Mouse (Mus musculus) cerebellum, adult 9-10 months (tissue): ENCODE measurements around the gene Qprt.
"Not testable (repeated sequence)": the region's sequence is repeated elsewhere in the genome, so short reads cannot be mapped to it uniquely, and the experiment has no call there.

ENCODE experiments used
- DNase-seq: peaks from one replicate; pipeline ENCODE4 v3.0.0; 2022

The Qprt gene

DNA sequence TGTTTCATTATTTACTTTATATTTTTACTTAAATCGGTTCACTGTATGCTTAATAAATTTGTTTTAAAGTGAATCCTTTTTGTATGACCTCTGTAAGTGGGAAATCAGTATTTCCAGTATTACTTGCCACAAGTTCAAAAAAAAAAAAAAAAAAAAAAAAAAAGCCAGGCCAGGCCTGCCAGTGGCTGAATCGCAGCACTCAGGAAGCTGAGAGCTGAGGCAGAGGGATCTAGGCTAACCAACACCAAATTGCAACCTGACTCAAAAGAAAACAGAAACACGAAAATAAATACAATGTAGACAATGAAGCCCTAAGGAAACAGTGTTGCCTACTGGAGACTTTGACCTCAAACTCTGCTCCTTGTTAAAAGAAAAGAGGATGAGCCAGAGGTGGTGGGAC, 28.1 kb downstream of the Qprt start:
- no peak for DNase-seq

DNA sequence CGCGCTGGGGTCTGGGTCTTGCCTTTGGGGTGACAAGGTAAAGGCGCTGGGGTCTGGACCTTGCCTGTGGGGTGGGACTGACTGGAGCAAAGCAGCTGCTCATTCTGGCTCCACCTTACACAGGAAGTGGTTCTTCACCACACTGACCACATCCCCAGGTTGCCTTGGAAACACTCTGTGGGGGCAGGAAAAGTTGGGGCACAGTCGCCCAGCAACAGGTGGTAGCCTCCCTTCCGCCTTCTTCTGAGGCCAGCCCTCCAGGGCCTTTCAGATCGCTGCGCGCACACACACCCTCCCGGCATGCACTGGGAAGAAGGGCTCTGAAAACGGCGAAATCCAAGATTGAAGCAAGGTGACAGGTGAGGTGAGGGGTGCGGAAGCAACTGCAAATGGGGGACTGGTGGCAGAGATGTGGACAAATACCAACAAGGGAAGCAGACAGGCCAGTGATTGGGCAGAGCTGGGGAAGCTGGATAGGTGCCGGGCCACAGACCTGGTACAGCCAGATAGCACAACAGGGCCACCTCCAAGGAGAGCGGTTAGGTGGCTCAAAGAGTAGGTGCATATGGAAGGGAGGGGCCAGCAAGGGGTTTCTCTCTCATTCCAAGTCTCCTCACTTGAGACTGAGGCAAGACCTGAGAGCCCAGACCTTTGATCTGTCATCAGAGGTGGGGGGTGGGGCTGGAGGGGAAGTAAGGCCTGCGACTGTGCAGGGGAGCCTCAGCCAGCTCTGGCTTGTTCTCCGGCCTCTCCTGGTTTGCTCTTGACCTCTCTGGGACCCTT, 30.7 kb downstream of the Qprt start, which contains the start of gene AI467606:
AI467606 (plus strand) TSS at position 246 of the 783 bp plus-strand sequence.
- no peak for DNase-seq

DNA sequence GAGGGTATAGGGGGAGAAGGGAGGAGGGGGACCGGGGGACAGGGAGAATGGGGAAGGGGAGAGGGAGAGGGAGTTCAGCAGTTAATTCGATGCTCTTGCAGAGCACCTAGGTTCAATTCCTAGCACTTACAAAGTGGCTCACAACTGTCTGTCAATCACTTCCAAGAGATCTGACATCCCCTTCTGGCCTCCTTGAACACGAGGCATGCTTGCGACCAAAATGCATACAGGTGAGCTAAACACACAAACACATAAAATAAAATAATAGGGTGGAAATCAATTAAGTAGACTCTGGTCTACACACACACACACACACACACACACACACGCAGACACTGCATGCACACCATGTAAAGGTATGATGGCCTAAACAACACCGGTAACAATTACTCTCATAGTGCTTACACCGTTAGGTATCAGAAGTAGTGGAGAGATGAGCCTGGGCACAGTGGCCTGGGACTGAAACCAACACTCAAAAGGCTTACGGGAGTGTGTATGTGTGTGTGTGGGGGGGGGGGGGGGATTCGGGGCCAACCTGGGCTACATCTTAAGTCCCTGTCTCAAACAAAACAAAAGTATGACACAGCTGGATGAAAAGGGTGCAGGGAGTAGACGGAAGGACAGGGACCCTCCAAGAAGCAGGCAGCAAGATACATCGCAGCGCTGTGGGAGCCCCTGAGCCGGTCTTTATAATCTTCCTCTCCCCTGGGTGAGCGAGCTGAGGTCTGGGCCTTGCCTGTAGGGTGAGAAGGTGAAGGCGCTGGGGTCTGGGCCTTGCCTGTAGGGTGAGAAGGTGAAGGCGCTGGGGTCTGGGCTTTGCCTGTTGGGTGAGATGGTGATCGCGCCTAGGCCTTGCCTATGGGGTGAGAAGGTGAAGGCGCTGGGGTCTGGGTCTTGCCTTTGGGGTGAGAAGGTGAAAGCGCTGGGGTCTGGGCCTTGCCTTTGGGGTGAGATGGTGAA, 31.6 kb downstream of the Qprt start:
- DNase-seq: no peak

DNA sequence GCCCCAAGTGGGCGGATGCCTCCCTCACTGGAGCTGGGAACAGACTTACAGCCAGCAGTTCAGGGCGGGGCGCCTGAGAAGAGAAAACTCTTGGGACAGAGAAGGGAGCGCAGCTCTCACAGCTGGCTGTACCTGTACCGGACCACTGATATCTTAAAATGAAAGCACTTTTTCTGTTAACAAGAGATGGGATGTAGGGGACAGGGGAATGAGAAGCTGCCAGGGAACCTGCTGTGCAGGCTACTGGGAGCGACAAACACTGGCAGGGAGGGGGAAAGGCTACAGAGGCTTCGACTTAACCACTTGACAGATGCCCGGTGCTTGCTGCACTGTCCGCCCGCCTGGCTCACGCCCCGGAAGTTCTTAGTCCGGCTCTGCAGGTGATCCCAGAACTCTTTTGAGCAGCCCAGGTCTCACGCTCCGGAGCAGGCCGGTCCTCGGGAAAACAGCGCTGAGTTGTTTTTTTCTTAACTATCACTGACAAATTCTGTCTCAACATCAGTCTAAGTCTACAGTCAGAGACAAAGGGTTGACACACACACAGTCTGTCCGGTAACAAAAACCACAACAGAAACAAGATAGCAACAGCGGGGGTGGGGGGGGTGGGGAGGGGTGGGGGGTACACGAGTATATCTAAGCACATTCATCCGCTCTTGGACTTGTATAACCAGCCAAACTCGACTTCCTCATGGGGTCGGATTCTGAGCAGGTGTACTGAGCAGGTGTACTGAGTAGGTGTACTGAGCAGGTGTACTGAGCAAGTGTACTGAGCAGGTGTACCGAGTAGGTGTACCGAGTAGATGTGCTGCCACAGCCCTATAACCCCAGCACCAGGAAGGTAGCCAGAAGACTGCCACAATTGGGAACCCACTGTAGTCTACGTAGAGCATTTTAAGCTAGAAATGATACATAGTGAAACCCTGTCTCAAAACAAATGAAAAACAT, 32.9 kb downstream of the Qprt start:
- no peak for DNase-seq

DNA sequence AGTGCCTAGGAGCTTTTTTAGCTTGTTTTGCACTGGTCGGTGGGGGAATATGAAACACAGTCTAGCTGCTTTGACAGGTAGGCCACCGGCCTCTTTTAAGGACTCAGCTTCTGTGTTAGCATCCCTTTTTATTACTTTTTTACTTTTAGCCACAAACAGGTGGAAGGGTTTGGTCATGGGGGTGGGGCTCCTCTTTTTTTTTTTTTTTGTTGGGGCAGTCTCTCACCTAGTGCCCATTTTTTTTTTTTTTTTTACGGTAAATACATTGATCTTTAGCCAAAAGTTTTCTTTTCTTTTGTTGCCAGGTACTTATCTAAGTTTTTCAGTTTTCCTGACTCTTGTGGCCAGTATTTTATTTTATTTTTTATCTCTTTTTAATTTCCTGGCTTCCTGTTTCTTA, 33.9 kb downstream of the Qprt start:
- no peak for DNase-seq

DNA sequence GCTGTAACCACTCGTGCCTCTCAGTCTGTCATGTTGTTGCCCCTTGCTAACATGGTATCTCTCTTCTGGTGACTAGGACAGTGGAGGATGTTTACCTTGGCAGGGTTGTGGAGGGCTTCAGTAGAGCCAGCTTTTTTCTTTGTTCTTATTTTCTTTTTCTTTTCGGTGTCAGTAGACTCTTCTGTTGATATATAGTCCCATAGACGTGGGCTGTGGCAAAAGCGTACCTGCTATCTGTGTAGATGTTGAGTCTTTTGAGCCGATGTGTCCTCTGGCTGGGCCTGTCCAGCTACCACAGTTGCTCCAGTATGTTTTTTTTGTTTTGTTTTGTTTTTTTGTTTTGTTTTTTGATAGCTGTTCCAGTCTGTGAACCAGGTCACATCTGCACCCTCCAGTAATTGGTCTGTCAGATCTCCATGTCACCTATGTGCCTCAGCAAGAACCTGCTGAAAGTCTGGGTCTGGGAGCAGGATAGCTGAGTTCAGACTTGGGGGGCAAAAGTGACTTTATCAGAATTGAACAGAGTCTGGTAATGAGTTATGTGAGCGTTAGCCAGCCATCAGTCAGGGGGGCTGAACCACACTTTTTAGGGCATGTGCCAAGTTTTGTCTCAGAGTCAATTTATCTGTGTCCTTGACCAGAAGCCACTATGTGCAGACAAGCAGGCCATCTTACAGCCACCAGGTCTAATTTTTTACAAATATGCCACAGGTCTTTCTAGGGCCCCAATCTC, 34.6 kb downstream of the Qprt start, which contains the start of gene Zg16:
Zg16 (minus strand) TSS at position 51 of the 733 bp plus-strand sequence.
- not testable (repeated sequence) for DNase-seq

DNA sequence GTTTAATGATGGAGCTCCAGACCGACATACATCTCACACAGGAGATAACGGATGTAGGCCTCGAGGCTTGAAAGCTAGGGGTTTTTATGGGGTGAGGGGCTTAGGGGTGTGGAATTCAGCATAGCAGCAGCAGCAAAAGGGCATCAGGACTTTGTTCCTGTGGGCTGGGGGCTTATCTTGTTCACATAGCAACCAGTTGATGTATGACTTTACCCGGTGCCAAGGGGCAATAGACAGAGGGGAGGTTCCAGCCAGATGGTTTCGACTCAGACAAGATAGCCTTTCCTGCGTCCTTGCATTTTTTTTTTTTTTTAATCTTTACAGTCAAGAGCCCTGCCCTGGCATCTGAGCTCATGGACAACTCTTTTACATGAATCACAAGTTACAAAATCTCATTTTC, 36.3 kb downstream of the Qprt start:
- DNase-seq: not testable (repeated sequence)

DNA sequence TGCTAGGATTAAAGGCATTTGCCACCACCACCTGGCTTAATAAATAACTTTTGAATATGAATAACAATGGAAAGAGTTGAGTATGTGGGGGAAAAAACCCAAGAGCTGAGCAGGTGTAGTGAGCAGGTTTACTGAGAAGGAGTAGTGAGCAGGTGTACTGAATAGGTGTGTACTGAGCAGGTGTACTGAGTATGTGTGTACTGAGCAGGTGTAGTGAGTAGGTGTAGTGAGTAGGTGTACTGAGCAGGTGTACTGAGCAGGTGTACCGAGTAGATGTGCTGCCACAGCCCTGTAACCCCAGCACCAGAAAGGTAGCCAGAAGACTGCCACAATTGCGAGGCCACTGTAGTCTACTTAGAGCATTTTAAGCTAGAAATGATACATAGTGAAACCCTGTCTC, 37.2 kb downstream of the Qprt start:
- no peak for DNase-seq

DNA sequence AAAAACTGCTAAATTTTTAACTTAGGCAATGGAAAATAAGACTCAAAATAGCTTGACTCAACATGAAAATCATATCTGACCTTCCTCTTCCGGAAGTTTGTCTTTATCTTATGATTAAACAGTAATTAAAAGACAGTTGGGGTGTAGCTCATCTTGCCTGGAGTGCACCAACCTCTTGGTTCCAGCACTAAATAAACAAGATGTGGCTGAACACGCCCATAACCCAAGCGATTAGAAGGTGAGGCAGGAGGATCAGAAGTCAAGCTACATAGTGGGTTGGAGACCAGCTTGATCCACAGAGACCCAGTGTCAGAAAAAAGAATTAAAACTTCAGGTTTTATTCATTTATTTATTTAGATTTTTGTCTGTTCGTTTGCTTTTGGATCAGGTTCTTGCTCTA, 38.3 kb downstream of the Qprt start:
- DNase-seq: no peak

DNA sequence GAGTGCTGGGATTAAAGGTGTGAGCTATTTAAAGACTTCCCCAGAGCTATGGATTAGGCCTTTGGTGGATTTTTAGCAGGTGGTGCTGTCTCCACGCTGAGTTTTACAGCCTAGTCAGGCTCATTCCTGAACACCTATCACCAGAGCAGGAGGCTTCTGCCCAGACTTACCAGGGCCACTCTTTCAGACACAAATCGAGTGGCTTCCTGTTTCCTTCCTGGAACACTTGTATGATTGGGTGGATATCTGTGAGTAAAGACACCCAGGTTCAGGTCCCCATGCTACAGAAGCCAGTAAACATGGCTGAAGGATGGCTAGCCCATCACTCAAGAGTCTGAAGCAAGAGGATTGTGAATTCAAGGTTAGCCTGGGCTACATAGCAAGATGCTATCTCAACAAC, 39.0 kb downstream of the Qprt start:
- no peak for DNase-seq

DNA sequence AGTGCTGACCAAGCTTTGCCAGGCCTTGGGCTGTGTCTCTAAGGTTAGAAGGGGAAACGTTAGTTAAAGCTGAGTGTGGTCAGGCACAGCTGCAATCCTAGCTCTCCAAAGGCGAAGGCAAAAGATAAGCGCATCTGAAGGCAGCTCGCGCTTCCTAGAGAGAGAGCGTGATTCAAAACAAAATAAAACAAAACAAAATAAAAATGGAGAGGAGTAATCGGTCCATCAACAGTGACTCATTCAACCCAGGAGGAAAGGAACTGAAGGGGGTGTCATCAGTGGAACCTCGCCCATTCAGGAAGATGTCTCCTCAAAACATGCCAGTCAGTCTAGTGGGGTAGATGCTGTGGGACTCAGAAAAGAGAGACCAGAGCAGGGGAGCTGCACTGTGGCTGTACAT, 39.8 kb downstream of the Qprt start:
- DNase-seq: no peak

DNA sequence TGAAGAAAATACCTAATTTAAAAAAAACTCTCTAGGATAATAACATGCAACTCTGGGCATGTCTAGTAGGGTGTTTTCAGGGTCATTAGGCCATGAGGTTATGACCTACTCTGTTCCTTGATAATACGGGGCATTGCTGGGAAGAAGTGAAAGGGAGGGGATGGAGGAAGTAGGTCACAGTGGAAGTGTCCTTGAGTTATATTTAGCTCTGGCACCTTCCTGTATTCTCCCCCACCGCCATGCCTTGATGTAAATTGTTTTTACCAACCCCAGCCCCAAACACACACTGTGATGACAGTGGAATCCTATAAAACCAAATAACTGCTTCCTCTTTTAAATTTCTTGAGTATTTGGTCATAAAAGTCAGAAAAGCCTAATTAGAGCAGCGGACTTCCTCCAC, 42.0 kb downstream of the Qprt start:
- DNase-seq: no peak

DNA sequence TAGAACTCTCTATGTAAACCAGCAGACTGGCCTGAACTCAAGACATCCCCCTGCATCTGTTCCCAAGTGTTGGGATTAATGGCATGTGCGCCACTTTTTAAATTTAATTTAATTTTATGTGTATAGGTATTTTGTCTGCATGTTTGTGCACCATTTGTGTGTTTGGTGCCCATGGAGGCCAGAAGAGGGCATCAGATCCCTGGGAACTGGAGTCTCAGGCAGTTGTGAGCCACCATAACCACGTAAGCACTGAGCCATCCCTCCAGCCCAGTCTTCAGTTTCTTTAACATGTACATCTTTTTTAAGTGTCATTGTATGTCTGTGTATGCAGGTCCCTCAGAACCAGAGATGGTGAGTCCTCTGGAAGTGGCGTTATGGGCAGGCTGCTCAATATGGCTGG, 44.3 kb downstream of the Qprt start:
- DNase-seq: no peak

DNA sequence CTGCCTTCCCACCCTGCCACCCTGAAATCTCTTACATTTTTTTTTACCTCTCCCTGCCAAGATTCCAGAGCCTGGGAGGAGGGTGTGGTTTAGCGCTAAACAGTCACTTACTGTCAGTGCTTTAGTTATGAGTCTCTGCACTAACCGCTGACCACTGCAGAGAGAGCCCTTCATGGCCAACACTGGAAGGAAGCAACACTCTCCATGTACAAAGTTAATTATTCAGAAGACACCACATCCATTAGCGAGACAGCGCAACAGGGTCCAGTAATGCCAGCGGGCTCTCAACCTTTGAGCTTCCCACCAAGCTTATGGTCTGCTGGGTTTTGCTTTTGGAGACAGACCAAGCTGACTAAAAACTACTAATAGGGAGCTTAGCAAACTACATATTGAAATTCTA, 45.8 kb downstream of the Qprt start:
- no peak for DNase-seq

DNA sequence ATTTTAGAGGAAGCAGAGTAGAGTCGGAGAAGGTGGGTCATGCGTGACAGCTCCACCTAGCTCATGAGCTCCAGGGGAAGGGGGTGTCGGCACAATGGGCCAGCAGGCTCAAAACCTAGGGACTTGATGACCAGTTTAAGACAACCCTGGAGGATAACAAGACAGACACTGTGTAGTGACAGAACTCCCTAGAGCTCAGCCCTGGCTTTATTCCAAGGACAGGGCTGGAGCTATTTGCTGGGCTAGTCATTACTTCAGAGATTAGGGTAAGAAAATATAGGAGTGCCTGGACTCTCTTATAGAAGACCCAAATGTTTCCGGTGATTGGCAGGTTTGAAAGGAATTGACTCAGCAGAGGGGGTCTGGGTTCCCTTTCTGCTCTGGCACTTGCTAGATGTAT, 48.8 kb downstream of the Qprt start:
- DNase-seq: no peak

DNA sequence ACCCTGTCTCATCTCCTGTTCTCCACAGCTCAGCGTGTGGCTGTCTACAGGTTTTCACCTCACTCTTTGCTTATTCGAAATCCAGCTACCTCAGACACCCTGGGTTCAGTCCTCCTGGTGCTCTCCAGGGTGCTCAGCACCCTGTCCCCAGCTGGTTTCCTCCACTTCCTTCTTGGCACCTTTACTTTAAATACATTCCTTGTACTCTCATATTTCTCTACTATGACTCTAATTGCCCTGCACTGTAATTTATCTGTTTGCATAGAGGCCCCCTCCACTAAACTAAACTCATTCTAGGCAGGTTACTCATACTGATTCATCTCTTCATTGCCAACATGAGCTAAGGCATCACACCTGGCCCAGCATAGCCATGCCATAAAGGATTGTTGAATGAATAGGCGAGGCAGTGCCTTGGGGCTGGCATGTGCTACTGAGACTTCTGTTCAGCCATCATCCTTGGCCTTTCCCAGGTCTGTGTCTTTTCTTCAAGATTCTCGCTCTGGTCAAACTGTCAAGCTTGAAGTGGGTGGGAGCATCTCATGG, 51.1 kb downstream of the Qprt start:
- DNase-seq: no peak

DNA sequence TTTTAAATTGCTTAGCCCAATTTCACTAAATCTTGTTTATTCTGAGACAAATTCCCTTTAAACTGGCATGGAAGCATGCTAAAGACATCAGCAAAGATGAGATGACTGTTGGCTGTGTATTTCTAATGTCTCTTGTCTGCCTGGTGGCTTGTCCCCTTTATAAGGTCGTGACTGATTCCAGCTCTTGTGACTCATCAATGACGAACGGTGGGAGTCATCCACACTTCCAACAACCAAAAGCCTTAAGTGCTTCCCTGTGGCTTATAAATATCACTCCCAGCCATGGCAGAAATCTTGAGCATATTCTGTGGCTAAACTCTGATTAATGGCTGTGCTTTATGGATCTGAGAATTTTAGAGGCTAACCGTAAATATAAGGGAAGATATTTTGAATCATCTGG, 55.7 kb downstream of the Qprt start:
- no peak for DNase-seq

DNA sequence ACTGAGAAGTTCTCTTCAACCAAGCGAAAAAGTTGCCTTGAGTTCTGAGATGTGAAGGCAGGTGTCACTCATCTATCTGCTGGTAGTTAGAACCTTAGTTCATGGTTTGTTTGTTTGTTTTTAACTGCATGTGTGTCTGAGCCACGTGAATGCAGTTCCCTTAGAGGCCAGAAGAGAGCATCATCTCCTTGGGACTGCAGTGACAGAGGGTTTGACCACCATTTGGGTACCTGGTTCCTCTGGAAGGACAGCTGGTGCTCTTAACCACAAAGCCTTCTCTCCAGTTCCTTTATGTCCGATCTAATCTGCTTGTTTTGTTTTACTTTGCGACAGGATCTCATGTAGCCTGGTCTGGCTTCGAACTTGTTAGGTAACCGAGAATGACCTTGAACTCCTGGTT, 56.5 kb downstream of the Qprt start:
- DNase-seq: no peak
